Mouse (Mus musculus) limb, embryonic 14.5 days (tissue): ENCODE data around the gene Tbpl1. TPM values are rescaled to one million over a fixed set of nuclear protein-coding genes. Genes with fewer than 3 reads are reported as not detected.

Experiments
- ATAC-seq: fragments of 200-750 bp; cut with Nextera tagmentation; 2 replicates; pipeline ENCODE4 v1.8.0; 2017; ENCODE audit warnings: low read depth, moderate number of reproducible peaks, moderate TSS enrichment; ENCODE audit not compliant: low FRiP score
- DNase-seq: peaks from one replicate; pipeline ENCODE4 v3.0.0-alpha.2; 2015; ENCODE audit warnings: low spot score
- H3K27ac ChIP-seq: fragments of 300-500 bp; sonication (generic); replicated peaks from 2 replicates; pipeline ENCODE4 v1.5.1; 2014; ENCODE audit warnings: low read depth, mild to moderate bottlenecking, low read length, moderate library complexity, mixed read lengths
- H3K27me3 ChIP-seq: fragments of 300-500 bp; sonication (generic); 2 replicates; pipeline ENCODE4 v1.6.1; 2014; ENCODE audit warnings: low read length, mixed read lengths; ENCODE audit not compliant: control insufficient read depth, insufficient read depth
- H3K36me3 ChIP-seq: fragments of 300-500 bp; sonication (generic); 2 replicates; pipeline ENCODE4 v1.6.1; 2014; ENCODE audit warnings: mild to moderate bottlenecking, low read length, moderate library complexity, mixed read lengths; ENCODE audit not compliant: control insufficient read depth, insufficient read depth
- H3K4me1 ChIP-seq: fragments of 300-500 bp; sonication (generic); 2 replicates; pipeline ENCODE4 v1.6.1; 2014; ENCODE audit warnings: antibody characterized with exemption, low read length, mixed read lengths; ENCODE audit not compliant: control insufficient read depth, insufficient read depth
- H3K4me2 ChIP-seq: fragments of 300-500 bp; sonication (generic); replicated peaks from 2 replicates; pipeline ENCODE4 v1.6.1; 2014; ENCODE audit warnings: low read depth, mild to moderate bottlenecking, low read length, moderate library complexity; ENCODE audit not compliant: severe bottlenecking
- H3K4me3 ChIP-seq: fragments of 300-500 bp; sonication (generic); replicated peaks from 2 replicates; pipeline ENCODE4 v1.5.1; 2014; ENCODE audit warnings: low read length
- H3K9ac ChIP-seq: fragments of 300-500 bp; sonication (generic); 2 replicates; pipeline ENCODE4 v1.6.1; 2014; ENCODE audit warnings: mild to moderate bottlenecking, low read depth, low read length, moderate library complexity; ENCODE audit not compliant: severe bottlenecking
- H3K9me3 ChIP-seq: fragments of 300-500 bp; sonication (generic); 2 replicates; pipeline ENCODE4 v1.6.1; 2016; ENCODE audit warnings: low read length; ENCODE audit not compliant: control insufficient read depth
- POLR2A ChIP-seq: fragments of 200-500 bp; IDR thresholded peaks from 2 replicates; pipeline ENCODE4 v1.8.0; 2012; ENCODE audit warnings: inconsistent platforms, mild to moderate bottlenecking, moderate library complexity, borderline replicate concordance; ENCODE audit not compliant: insufficient read depth, insufficient read length; ENCODE audit errors: extremely low read depth
- whole genome bisulfite sequencing: fragments of 180-500 bp; shearing (Covaris S2); extraction: QIAGEN DNeasy Blood & Tissue Kit; methylation state at CpG from one replicate; pipeline ENCODE4 v1.1.7; 2014; 5-methylcytosine and 5-hydroxymethylcytosine counted together
- polyA plus RNA-seq, 2 experiments: library from polyadenylated mRNA; depleted of rRNA in 1 of 2; stranded (reverse) in 1 of 2; unstranded in 1 of 2; fragments of >200 nt; fragmentation: Nextera tagmentation in 1 of 2; extraction: Ambion mirVana in 1 of 2; gene quantifications; 2 replicates each; pipeline versions ENCODE4 v1.2.1 to v1.2.3; 2012 to 2014

Gene Tbpl1
- polyA plus RNA-seq, 2 experiments: 34.6 to 53.2 TPM

GRCm38 (mm10) chr10:22732181-22732580 is 443 bp upstream of the Tbpl1 start:
- Histone ChIP-seq H3K27me3 (no peaks in the 10 kb centered on the region), H3K4me2 (peak overlapping the region; percentile 94), H3K9ac (peak overlapping the region; percentile 98), H3K27ac (no peak overlapping the region), H3K4me1 (peaks cover 15% of the 10 kb centered on the region), H3K36me3 (no peaks in the 10 kb centered on the region), H3K4me3 (peak overlapping the region; percentile 98), H3K9me3 (no peaks in the 10 kb centered on the region)
- no peak for ATAC-seq
- no peak for TF ChIP-seq POLR2A
- no peak for DNase-seq
- WGBS: 64% methylated on average over 10 of the region's 10 CpGs

GRCm38 (mm10) chr10:22730992-22731271 is 806 bp downstream of the Tbpl1 start:
- peak overlapping the region; percentile 98 for H3K4me3 ChIP-seq
- WGBS: under 1% methylated on average over 21 of the region's 33 CpGs
- no peak for DNase-seq
- H3K4me2 ChIP-seq: peak overlapping the region; percentile 65
- no peaks in the 10 kb centered on the region for H3K9me3 ChIP-seq
- peak overlapping the region; percentile 78 for H3K27ac ChIP-seq
- peaks cover 15% of the 10 kb centered on the region for H3K4me1 ChIP-seq
- H3K27me3 ChIP-seq: no peaks in the 10 kb centered on the region
- no peak for TF ChIP-seq POLR2A
- ATAC-seq: peak; percentile 65
- peak overlapping the region; percentile 98 for H3K9ac ChIP-seq
- no peaks in the 10 kb centered on the region for H3K36me3 ChIP-seq

- H3K9ac ChIP-seq: peak overlapping the region; percentile 98
- peaks cover 15% of the 10 kb centered on the region for H3K4me1 ChIP-seq
- no peaks in the 10 kb centered on the region for H3K36me3 ChIP-seq
- no peaks in the 10 kb centered on the region for H3K9me3 ChIP-seq
- peak overlapping the region; percentile 98 for H3K4me3 ChIP-seq
- peak overlapping the region; percentile 65 for H3K4me2 ChIP-seq
- no peak for TF ChIP-seq POLR2A
- ATAC-seq: peak; percentile 56; the same call in 1 of the 2 replicates
- H3K27ac ChIP-seq: peak overlapping the region; percentile 78
- WGBS: 1% methylated on average over 39 of the region's 39 CpGs
- no peaks in the 10 kb centered on the region for H3K27me3 ChIP-seq
- peak; percentile 19 for DNase-seq
Measured at GRCm38 (mm10) chr10:22730266-22730991, 1.3 kb downstream of the Tbpl1 start.

GRCm38 (mm10) chr10:22728257-22728656 is 3.5 kb downstream of the Tbpl1 start:
- Histone ChIP-seq H3K36me3 (no peaks in the 10 kb centered on the region), H3K4me3 (no peak overlapping the region), H3K4me1 (peaks cover 15% of the 10 kb centered on the region), H3K9me3 (no peaks in the 10 kb centered on the region), H3K4me2 (no peak overlapping the region), H3K27ac (no peak overlapping the region), H3K9ac (no peak overlapping the region), H3K27me3 (no peaks in the 10 kb centered on the region)
- TF ChIP-seq POLR2A: no peak
- ATAC-seq: no peak
- no peak for DNase-seq
- 90% methylated on average over 1 of the region's 1 CpGs for WGBS

- Histone ChIP-seq H3K27ac (no peak overlapping the region), H3K4me1 (peaks cover 11% of the 10 kb centered on the region), H3K9ac (no peak overlapping the region), H3K9me3 (no peaks in the 10 kb centered on the region), H3K4me2 (no peak overlapping the region), H3K27me3 (no peaks in the 10 kb centered on the region), H3K4me3 (no peak overlapping the region), H3K36me3 (no peaks in the 10 kb centered on the region)
- ATAC-seq (no peak), DNase-seq (no peak)
- 65% methylated on average over 7 of the region's 7 CpGs for WGBS
- no peak for TF ChIP-seq POLR2A
Measured at GRCm38 (mm10) chr10:22726295-22726694, 5.4 kb downstream of the Tbpl1 start.
